8 mouse cellular contexts compared by ENCODE assay signal in the genomic region with DNA sequence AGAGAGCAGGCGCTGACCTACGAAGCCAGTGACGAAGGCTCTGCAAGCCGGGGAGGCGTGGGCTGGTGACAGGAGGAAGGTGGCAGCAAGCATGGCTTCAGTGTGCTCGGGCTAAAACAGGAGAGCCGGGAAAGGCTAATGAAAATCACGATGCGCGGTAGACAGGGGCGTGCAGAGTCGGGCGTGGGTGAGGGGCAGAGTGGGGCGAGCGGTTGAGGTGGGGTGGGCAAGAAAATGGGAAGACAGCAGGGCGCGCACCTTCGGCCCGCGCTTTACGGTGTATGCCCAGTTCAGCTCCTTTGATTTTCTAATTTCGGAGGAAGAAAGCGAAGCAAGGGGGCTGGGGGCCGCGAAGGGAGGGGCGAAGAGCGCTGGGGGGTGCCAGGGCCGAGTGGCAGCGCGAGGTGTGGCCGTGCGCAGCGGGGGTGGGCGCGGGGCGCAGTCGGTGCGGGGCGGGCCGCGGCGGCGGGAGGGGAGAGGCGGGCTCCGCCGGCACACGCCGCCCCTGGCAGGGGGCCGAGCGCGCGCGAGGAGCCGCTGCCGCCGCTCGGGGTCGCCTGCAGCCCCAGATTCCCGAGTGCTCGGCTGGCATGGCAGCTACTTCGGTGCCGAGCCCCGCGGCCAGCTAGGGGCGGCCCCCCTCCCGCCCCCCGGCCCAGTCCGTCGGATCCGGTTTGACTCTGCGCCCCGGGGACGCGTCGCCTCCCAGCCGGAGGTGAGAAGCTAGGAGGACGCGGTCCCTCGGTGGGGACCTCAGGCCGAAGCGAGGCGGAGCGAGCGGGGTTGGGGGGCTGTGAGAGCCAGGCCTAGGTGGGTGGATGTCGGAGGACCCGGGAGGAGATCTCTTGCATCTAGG. TPM values are rescaled to one million over a fixed set of nuclear protein-coding genes. Genes with fewer than 3 reads are reported as not detected.
A peak's percentile ranks its signal among the peaks of the same experiment; 100 is the strongest.
DNase-seq lines count a peak whose midpoint lies in the region; ATAC-seq and TF ChIP-seq lines count a peak whose summit lies in the region.

Gene Dlk2, plus strand, starts transcription at position 58 of the 856 bp plus-strand sequence.

- peaks cover 19% of the 10 kb centered on the region for H3K4me1 ChIP-seq in heart, embryonic 13.5 days
- peaks cover 15% of the 10 kb centered on the region for H3K4me1 ChIP-seq in G1E (ENCODE audit: insufficient read depth, low read depth, low read length)
- peaks cover 21% of the 10 kb centered on the region for H3K4me1 ChIP-seq in embryonic facial prominence, embryonic 15.5 days
- H3K4me1 ChIP-seq in intestine, embryonic 16.5 days (ENCODE audit: control insufficient read depth, insufficient read depth, low read length) = peaks cover 19% of the 10 kb centered on the region
- H3K4me1 ChIP-seq in liver, postnatal 0 days (ENCODE audit: insufficient read depth) = peaks cover 17% of the 10 kb centered on the region
- H3K4me1 ChIP-seq in stomach, embryonic 14.5 days (ENCODE audit: control insufficient read depth, insufficient read depth, low read length) = peaks cover 5% of the 10 kb centered on the region; the same call in 1 of the 2 replicates

- ATAC-seq in heart, embryonic 13.5 days (ENCODE audit: extremely low read depth, insufficient number of reproducible peaks, low FRiP score, low TSS enrichment) = peak; percentile 51
- no peak for ATAC-seq in G1E (ENCODE audit: extremely low read depth, insufficient number of reproducible peaks, low FRiP score, poor library complexity, severe bottlenecking)
- peak; percentile 49; the same call in 1 of the 2 replicates for ATAC-seq in embryonic facial prominence, embryonic 15.5 days (ENCODE audit: insufficient number of reproducible peaks, low FRiP score, low TSS enrichment, low read depth)
- peak; percentile 18 for ATAC-seq in intestine, embryonic 16.5 days
- ATAC-seq in liver, postnatal 0 days = no peak
- ATAC-seq in stomach, embryonic 14.5 days (ENCODE audit: insufficient number of reproducible peaks, insufficient read depth, low FRiP score, low read depth) = peak; percentile 21

- no peak for TF ChIP-seq EP300 in liver, postnatal 0 days (IDR thresholded peaks at IDR 0.05; ENCODE audit: low read depth)

- H3K27ac ChIP-seq in heart, embryonic 13.5 days (replicated peaks) = no peak within 1 kb of the TSS
- H3K27ac ChIP-seq in embryonic facial prominence, embryonic 15.5 days (replicated peaks) = 0 out of 2 replicates have a peak within 1 kb of the TSS, but pooled peaks have one; percentile 5
- H3K27ac ChIP-seq in intestine, embryonic 16.5 days (ENCODE audit: low read length) = no peak within 1 kb of the TSS
- no peak within 1 kb of the TSS for H3K27ac ChIP-seq in liver, postnatal 0 days (ENCODE audit: low read depth)
- H3K27ac ChIP-seq in stomach, embryonic 14.5 days (ENCODE audit: low read length) = no peak within 1 kb of the TSS

- H3K4me2 ChIP-seq in heart, embryonic 13.5 days = peak within 1 kb of the TSS; percentile 100
- peak within 1 kb of the TSS; percentile 92 for H3K4me2 ChIP-seq in embryonic facial prominence, embryonic 15.5 days (replicated peaks)
- peak within 1 kb of the TSS; percentile 100 for H3K4me2 ChIP-seq in intestine, embryonic 16.5 days (ENCODE audit: low read depth, low read length)
- peak within 1 kb of the TSS; percentile 88 for H3K4me2 ChIP-seq in liver, postnatal 0 days (ENCODE audit: low read depth, low read length)
- peak within 1 kb of the TSS; percentile 100 for H3K4me2 ChIP-seq in stomach, embryonic 14.5 days (replicated peaks; ENCODE audit: low read depth, low read length)

- under 1% methylated on average over 73 of the region's 86 CpGs for WGBS in heart, embryonic 13.5 days
- under 1% methylated on average over 60 of the region's 86 CpGs for WGBS in embryonic facial prominence, embryonic 15.5 days
- WGBS in intestine, embryonic 16.5 days = under 1% methylated on average over 78 of the region's 86 CpGs
- under 1% methylated on average over 51 of the region's 86 CpGs for WGBS in liver, postnatal 0 days (ENCODE audit: insufficient replicate concordance)
- WGBS in stomach, embryonic 14.5 days = under 1% methylated on average over 55 of the region's 86 CpGs

- no peaks in the 10 kb centered on the region for H3K36me3 ChIP-seq in heart, embryonic 13.5 days
- H3K36me3 ChIP-seq in G1E (replicated peaks) = peaks cover 8% of the 10 kb centered on the region
- no peaks in the 10 kb centered on the region for H3K36me3 ChIP-seq in embryonic facial prominence, embryonic 15.5 days
- no peaks in the 10 kb centered on the region for H3K36me3 ChIP-seq in intestine, embryonic 16.5 days (ENCODE audit: control insufficient read depth, insufficient read depth, low read length)
- H3K36me3 ChIP-seq in liver, postnatal 0 days (replicated peaks; ENCODE audit: insufficient read depth, low read length) = no peaks in the 10 kb centered on the region
- no peaks in the 10 kb centered on the region for H3K36me3 ChIP-seq in stomach, embryonic 14.5 days (ENCODE audit: control insufficient read depth, insufficient read depth, low read length)

- TF ChIP-seq CTCF in G1E (IDR thresholded peaks at IDR 0.05; ENCODE audit: low read depth, low read length) = no peak
- TF ChIP-seq CTCF in liver, postnatal 0 days (IDR thresholded peaks at IDR 0.05; ENCODE audit: low read depth) = no peak

- DNase-seq in heart, postnatal 10 days = no peak
- DNase-seq in G1E (ENCODE audit: low spot score) = no peak
- DNase-seq in liver, postnatal 0 days = no peak
- no peak for DNase-seq in yolk sac, embryonic 10.5 days (ENCODE audit: low spot score)

- H3K9me3 ChIP-seq in heart, embryonic 13.5 days = no peaks in the 10 kb centered on the region
- H3K9me3 ChIP-seq in G1E (replicated peaks) = no peaks in the 10 kb centered on the region
- no peaks in the 10 kb centered on the region for H3K9me3 ChIP-seq in embryonic facial prominence, embryonic 15.5 days (replicated peaks)
- H3K9me3 ChIP-seq in intestine, embryonic 16.5 days (ENCODE audit: control insufficient read depth, low read length) = no peaks in the 10 kb centered on the region
- H3K9me3 ChIP-seq in liver, postnatal 0 days (ENCODE audit: low read length) = no peaks in the 10 kb centered on the region
- H3K9me3 ChIP-seq in stomach, embryonic 14.5 days (ENCODE audit: control insufficient read depth, low read depth, low read length) = no peaks in the 10 kb centered on the region

- peaks cover 86% of the 10 kb centered on the region for H3K27me3 ChIP-seq in heart, embryonic 13.5 days (replicated peaks)
- peaks cover 52% of the 10 kb centered on the region for H3K27me3 ChIP-seq in G1E (ENCODE audit: insufficient read depth, low read length)
- H3K27me3 ChIP-seq in embryonic facial prominence, embryonic 15.5 days = peaks cover 47% of the 10 kb centered on the region
- H3K27me3 ChIP-seq in intestine, embryonic 16.5 days (replicated peaks; ENCODE audit: control insufficient read depth, insufficient read depth, low read length) = peaks cover 46% of the 10 kb centered on the region
- H3K27me3 ChIP-seq in liver, postnatal 0 days (ENCODE audit: insufficient read depth, low read length) = peaks cover 55% of the 10 kb centered on the region
- peaks cover 22% of the 10 kb centered on the region for H3K27me3 ChIP-seq in stomach, embryonic 14.5 days (ENCODE audit: control insufficient read depth, insufficient read depth, low read length)

- intact Hi-C loops in heart, postnatal 10 days (cut with DNase I) = loop anchor here (1.0 kb wide), 1 partner anchor 31 kb away; no protein-coding TSS in a partner anchor

- H3K4me3 ChIP-seq in heart, embryonic 13.5 days = peak within 1 kb of the TSS; percentile 67
- H3K4me3 ChIP-seq in G1E (ENCODE audit: low read depth, low read length) = peak within 1 kb of the TSS; percentile 59; the same call in 1 of the 2 replicates
- peak within 1 kb of the TSS; percentile 55 for H3K4me3 ChIP-seq in embryonic facial prominence, embryonic 15.5 days (replicated peaks)
- peak within 1 kb of the TSS; percentile 67 for H3K4me3 ChIP-seq in intestine, embryonic 16.5 days (ENCODE audit: low read length)
- H3K4me3 ChIP-seq in liver, postnatal 0 days (ENCODE audit: low read depth, low read length) = peak within 1 kb of the TSS; percentile 56
- H3K4me3 ChIP-seq in stomach, embryonic 14.5 days (ENCODE audit: low read depth, low read length) = peak within 1 kb of the TSS; percentile 63

- peak within 1 kb of the TSS; percentile 80 for H3K9ac ChIP-seq in heart, embryonic 13.5 days
- peak within 1 kb of the TSS; percentile 15 for H3K9ac ChIP-seq in embryonic facial prominence, embryonic 15.5 days
- H3K9ac ChIP-seq in intestine, embryonic 16.5 days (ENCODE audit: low read depth, low read length) = peak within 1 kb of the TSS; percentile 71
- H3K9ac ChIP-seq in liver, postnatal 0 days (replicated peaks) = 0 out of 2 replicates have a peak within 1 kb of the TSS, but pooled peaks have one; percentile 21
- H3K9ac ChIP-seq in stomach, embryonic 14.5 days (replicated peaks; ENCODE audit: low read depth, low read length) = peak within 1 kb of the TSS; percentile 40; the same call in 1 of the 2 replicates

RNA-seq across cellular contexts. Expression of gene Dlk2, which starts in this region (rescaled TPM):
- polyA plus RNA-seq in heart, embryonic 13.5 days (2015; fragmentation: Nextera tagmentation; extraction: Ambion mirVana) = 0.35 and 0.47 TPM in 2 replicates
- 1 to 10 TPM in 1 of 2 experiments, under 1 TPM in 1; 0.57 to 1.0 TPM for total RNA-seq in heart, postnatal 10 days (2021)
- total RNA-seq in G1E (2014; fragmentation: Nextera tagmentation) = not detected in 2 replicates
- total RNA-seq in G1E (2017) = 0.22 TPM in 1 of 2 replicates, not detected in the other
- polyA plus RNA-seq in G1E (2012) = not detected in 2 replicates
- 16.6 and 16.8 TPM in 2 replicates for polyA plus RNA-seq in embryonic facial prominence, embryonic 15.5 days (2015; fragmentation: Nextera tagmentation; extraction: Ambion mirVana)
- polyA plus RNA-seq in intestine, embryonic 16.5 days (2015; fragmentation: Nextera tagmentation; extraction: Ambion mirVana) = 0.54 and 0.69 TPM in 2 replicates
- polyA plus RNA-seq in liver, postnatal 0 days (2015; fragmentation: Nextera tagmentation; extraction: Ambion mirVana) = not detected in 2 replicates
- polyA plus RNA-seq in stomach, embryonic 14.5 days (2014; fragmentation: Nextera tagmentation; extraction: Ambion mirVana) = 2.8 and 3.9 TPM in 2 replicates

Comparison
In these comparisons a context has a peak if more than half of its experiments do, and no peak if none do; other contexts are left out.
1. Peak in ATAC-seq, H3K4me3 ChIP-seq, H3K9ac ChIP-seq and H3K4me2 ChIP-seq in heart, embryonic 13.5 days; RNA of the gene not detected or under 1 TPM.
2. Peak in ATAC-seq, H3K4me3 ChIP-seq, H3K9ac ChIP-seq and H3K4me2 ChIP-seq in intestine, embryonic 16.5 days; RNA of the gene not detected or under 1 TPM.
3. ATAC-seq: peak in embryonic facial prominence, embryonic 15.5 days (single experiment) and stomach, embryonic 14.5 days (single experiment); none in G1E (single experiment) and liver, postnatal 0 days (single experiment).
4. H3K9ac ChIP-seq: peak in every context shown above with its lines; median percentile 80 in heart, embryonic 13.5 days; 71 in intestine, embryonic 16.5 days; 40 in stomach, embryonic 14.5 days; 21 in liver, postnatal 0 days; 15 in embryonic facial prominence, embryonic 15.5 days.
5. Peak in every context shown above with its lines, with median percentiles within 50 percentile points of each other: H3K4me2 ChIP-seq and H3K4me3 ChIP-seq.